Mouse (Mus musculus): ENCODE measurements around the gene Eef1e1. TPM values are rescaled to one million over a fixed set of nuclear protein-coding genes. Genes with fewer than 3 reads are reported as not detected.
A peak's percentile ranks its signal among the peaks of the same experiment; 100 is the strongest.
"Not testable (repeated sequence)": the region's sequence is repeated elsewhere in the genome, so short reads cannot be mapped to it uniquely, and the experiment has no call there.

Gene Eef1e1
- polyA plus RNA-seq, 1 experiment from 2014 or later = 35.5 TPM

DNA sequence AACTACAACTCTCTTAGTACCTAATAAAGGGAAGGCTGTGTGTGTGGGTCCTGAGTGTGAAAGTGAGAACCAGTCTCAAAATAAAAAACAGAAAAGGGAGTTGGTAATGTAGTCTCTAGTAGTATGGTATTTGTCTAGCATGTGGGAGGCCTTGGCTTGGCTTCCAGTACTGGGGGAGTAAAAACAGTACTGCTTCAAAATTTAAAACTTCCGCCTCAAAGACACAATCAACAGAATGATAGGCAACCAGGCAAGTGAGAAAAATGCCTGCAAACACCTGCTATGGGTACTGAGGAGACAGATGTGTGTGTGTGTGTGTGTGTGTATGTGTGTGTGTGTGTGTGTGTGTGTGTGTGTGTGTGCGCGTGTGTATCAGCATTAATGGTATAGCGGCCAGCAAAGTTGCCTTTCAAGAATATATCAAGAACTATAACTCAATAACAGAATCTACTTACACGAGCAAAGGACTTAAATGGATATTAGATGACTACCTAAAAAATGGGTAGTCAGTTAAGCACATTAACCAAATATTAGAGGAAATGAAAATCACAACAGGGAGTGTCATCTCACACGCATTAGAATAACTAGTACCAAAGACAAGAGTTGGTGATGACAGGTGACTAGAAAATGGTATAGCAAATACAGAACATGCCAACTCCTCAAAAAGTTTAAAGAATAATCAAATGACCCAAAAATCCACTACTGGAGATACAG is 25.4 kb downstream of the Eef1e1 start:
- Histone ChIP-seq H3K9me3 (replicated peaks; ENCODE audit: control insufficient read depth, low read length) (no peaks in the 10 kb centered on the region), H3K9ac (ENCODE audit: low read length) (no peak overlapping the region), H3K4me3 (ENCODE audit: low read length) (no peak overlapping the region), H3K27me3 (ENCODE audit: control insufficient read depth, insufficient read depth, low read length) (no peaks in the 10 kb centered on the region), H3K4me1 (ENCODE audit: control insufficient read depth, insufficient read depth, low read length) (peaks cover 6% of the 10 kb centered on the region), H3K36me3 (ENCODE audit: control insufficient read depth, insufficient read depth) (peaks cover 8% of the 10 kb centered on the region), H3K4me2 (ENCODE audit: low read depth, low read length) (peak overlapping the region; percentile 70), H3K27ac (ENCODE audit: low read length) (no peak overlapping the region)
- WGBS = 85% methylated on average over 6 of the region's 6 CpGs
- no peak for ATAC-seq (replicated peaks; ENCODE audit: extremely low read depth, insufficient read depth, low FRiP score)

DNA sequence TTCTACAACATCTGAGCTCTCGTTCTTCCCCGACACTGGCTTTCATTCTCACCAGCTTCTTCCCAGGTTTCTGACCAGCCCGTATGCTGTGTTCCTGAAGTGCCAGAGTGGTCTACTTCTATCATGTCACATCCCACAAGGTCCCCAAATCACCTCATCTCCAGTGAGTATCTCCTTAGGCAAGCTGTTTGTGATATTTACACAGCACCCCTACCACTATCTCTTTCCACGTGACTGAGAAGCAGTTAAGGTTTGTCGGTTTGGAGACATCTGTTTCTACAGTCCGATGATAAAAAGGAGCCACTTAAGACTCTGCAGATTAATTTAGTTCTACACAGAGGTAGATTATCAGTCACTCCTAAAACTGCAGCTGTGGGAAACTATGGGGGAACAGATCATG is 26.3 kb downstream of the Eef1e1 start:
- no peak overlapping the region for H3K4me3 ChIP-seq (ENCODE audit: low read length)
- peaks cover 8% of the 10 kb centered on the region for H3K36me3 ChIP-seq (ENCODE audit: control insufficient read depth, insufficient read depth)
- H3K4me1 ChIP-seq (ENCODE audit: control insufficient read depth, insufficient read depth, low read length) = peaks cover 6% of the 10 kb centered on the region
- H3K27me3 ChIP-seq (ENCODE audit: control insufficient read depth, insufficient read depth, low read length) = no peaks in the 10 kb centered on the region
- no peak for ATAC-seq (replicated peaks; ENCODE audit: extremely low read depth, insufficient read depth, low FRiP score)
- no peaks in the 10 kb centered on the region for H3K9me3 ChIP-seq (replicated peaks; ENCODE audit: control insufficient read depth, low read length)
- no peak overlapping the region for H3K4me2 ChIP-seq (ENCODE audit: low read depth, low read length)
- 65% methylated on average over 6 of the region's 6 CpGs for WGBS
- no peak overlapping the region for H3K9ac ChIP-seq (ENCODE audit: low read length)
- H3K27ac ChIP-seq (ENCODE audit: low read length) = no peak overlapping the region

DNA sequence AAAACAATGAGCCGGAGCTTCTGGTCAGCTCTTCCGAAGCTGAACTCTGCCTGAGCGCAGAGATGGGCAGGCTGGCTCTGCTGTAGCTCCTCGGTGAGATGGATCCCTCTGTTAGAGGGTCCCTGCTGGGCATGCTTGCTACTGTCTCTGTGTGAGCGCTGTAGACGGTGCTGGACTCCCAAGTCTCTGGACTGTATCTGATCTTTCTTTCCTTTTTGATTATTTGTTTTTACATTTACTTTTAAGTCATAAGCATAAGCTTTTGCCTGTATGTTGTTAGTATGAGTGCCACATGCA is 32.7 kb downstream of the Eef1e1 start:
- Histone ChIP-seq H3K4me1 (ENCODE audit: control insufficient read depth, insufficient read depth, low read length) (peaks cover 6% of the 10 kb centered on the region), H3K36me3 (ENCODE audit: control insufficient read depth, insufficient read depth) (peaks cover 8% of the 10 kb centered on the region), H3K9me3 (replicated peaks; ENCODE audit: control insufficient read depth, low read length) (no peaks in the 10 kb centered on the region), H3K27ac (ENCODE audit: low read length) (no peak overlapping the region), H3K4me2 (ENCODE audit: low read depth, low read length) (no peak overlapping the region), H3K27me3 (ENCODE audit: control insufficient read depth, insufficient read depth, low read length) (no peaks in the 10 kb centered on the region), H3K4me3 (ENCODE audit: low read length) (no peak overlapping the region), H3K9ac (ENCODE audit: low read length) (no peak overlapping the region)
- no peak for ATAC-seq (replicated peaks; ENCODE audit: extremely low read depth, insufficient read depth, low FRiP score)
- 33% methylated on average over 6 of the region's 6 CpGs for WGBS

DNA sequence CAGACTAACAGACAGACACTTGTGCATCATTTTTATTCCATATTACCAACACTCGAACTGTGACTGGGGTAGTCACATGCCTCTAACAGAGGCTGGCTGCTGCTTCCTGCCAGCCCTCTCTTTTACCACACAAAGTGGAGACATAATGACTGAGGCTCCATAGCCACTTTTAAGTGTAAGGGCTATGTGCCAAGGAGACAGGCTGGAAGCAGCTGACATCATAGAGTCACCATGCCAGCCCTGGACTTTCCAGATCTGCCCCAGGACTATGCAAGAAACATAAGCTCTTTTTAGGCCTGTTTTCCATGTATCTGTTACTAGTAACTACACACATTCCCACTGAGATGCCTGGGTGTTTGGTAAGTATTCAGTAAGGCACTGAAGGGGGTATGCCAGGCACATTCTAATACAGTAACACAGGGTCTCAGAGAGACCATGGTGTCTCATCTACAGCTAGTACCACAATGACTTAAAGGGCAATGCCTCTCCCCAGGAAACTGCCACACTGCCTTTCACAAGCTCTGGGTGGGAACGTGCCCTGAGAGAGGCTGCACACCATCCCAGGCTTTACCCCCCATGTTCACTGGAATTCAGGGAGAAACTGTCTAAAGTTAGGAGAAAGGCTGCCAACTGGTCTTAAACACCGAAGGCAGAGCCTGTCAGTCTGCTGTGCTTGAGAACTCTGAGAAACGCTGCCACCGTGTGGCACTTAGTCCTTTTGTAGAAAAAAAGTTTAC is 33.2 kb downstream of the Eef1e1 start:
- WGBS = 24% methylated on average over 5 of the region's 5 CpGs
- Histone ChIP-seq H3K27me3 (ENCODE audit: control insufficient read depth, insufficient read depth, low read length) (no peaks in the 10 kb centered on the region), H3K9me3 (replicated peaks; ENCODE audit: control insufficient read depth, low read length) (no peaks in the 10 kb centered on the region), H3K9ac (ENCODE audit: low read length) (no peak overlapping the region), H3K36me3 (ENCODE audit: control insufficient read depth, insufficient read depth) (peaks cover 8% of the 10 kb centered on the region), H3K27ac (ENCODE audit: low read length) (peak overlapping the region; percentile 32; the same call in 1 of the 2 replicates), H3K4me1 (ENCODE audit: control insufficient read depth, insufficient read depth, low read length) (peaks cover 6% of the 10 kb centered on the region), H3K4me3 (ENCODE audit: low read length) (no peak overlapping the region), H3K4me2 (ENCODE audit: low read depth, low read length) (no peak overlapping the region)
- no peak for ATAC-seq (replicated peaks; ENCODE audit: extremely low read depth, insufficient read depth, low FRiP score)

DNA sequence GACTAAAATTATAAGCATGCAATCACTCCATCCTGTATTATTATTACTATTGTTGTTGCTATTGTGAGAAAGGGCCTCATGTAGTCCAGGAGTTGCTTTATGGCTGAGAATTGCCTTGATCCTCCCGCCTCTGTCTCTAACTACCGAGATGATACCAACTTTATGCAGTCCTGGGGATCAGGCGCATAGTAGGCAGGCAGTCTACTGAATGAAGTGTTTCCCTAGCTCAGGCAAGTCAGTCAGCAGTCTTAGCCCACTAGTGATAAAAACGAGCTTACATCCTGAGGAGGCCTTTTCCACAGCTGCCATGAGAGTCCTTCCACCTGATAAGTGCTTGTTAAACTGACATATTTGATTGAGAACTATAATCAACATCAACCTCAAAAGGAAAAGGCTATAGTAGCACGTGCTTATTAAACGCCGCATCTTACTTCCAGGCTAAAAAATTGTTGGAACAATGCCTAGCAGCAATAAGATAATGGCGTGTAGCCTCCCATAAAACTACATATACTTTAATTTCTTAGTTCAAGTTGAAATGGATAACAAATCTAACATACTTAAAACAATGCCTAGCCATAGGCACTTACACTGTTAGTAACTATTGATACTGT is 34.5 kb downstream of the Eef1e1 start:
- H3K27me3 ChIP-seq (ENCODE audit: control insufficient read depth, insufficient read depth, low read length) = no peaks in the 10 kb centered on the region
- H3K27ac ChIP-seq (ENCODE audit: low read length) = no peak overlapping the region
- ATAC-seq (replicated peaks; ENCODE audit: extremely low read depth, insufficient read depth, low FRiP score) = no peak
- no peaks in the 10 kb centered on the region for H3K9me3 ChIP-seq (replicated peaks; ENCODE audit: control insufficient read depth, low read length)
- no peak overlapping the region for H3K4me3 ChIP-seq (ENCODE audit: low read length)
- H3K4me2 ChIP-seq (ENCODE audit: low read depth, low read length) = no peak overlapping the region
- 73% methylated on average over 8 of the region's 8 CpGs for WGBS
- H3K9ac ChIP-seq (ENCODE audit: low read length) = no peak overlapping the region
- peaks cover 2% of the 10 kb centered on the region; the same call in 1 of the 2 replicates for H3K36me3 ChIP-seq (ENCODE audit: control insufficient read depth, insufficient read depth)
- H3K4me1 ChIP-seq (ENCODE audit: control insufficient read depth, insufficient read depth, low read length) = peaks cover 6% of the 10 kb centered on the region

DNA sequence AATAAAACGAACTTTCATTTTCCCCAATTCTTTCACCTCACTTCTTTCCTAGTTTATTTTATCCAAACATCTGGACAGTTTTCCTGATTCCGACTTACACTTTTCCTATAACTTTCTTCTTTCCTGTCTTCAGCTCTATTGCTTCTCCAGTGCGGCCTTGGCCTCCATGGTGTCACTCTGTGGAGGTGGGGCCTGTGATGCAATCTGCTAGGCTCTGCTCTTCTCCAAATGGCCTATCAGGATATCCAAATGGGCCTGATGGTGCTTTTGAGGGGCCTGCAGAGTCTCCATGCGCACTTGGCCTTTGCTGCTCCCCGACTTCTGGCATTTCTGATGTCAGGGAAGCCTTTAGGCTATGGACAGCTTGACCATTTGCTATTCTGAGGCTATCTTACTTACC is 35.6 kb downstream of the Eef1e1 start:
- no peak for ATAC-seq (replicated peaks; ENCODE audit: extremely low read depth, insufficient read depth, low FRiP score)
- Histone ChIP-seq H3K4me3 (ENCODE audit: low read length) (no peak overlapping the region), H3K4me1 (ENCODE audit: control insufficient read depth, insufficient read depth, low read length) (peaks cover 6% of the 10 kb centered on the region), H3K4me2 (ENCODE audit: low read depth, low read length) (no peak overlapping the region), H3K27me3 (ENCODE audit: control insufficient read depth, insufficient read depth, low read length) (no peaks in the 10 kb centered on the region), H3K27ac (ENCODE audit: low read length) (no peak overlapping the region), H3K36me3 (ENCODE audit: control insufficient read depth, insufficient read depth) (peaks cover 2% of the 10 kb centered on the region; the same call in 1 of the 2 replicates), H3K9ac (ENCODE audit: low read length) (no peak overlapping the region), H3K9me3 (replicated peaks; ENCODE audit: control insufficient read depth, low read length) (no peaks in the 10 kb centered on the region)
- 86% methylated on average over 5 of the region's 5 CpGs for WGBS

DNA sequence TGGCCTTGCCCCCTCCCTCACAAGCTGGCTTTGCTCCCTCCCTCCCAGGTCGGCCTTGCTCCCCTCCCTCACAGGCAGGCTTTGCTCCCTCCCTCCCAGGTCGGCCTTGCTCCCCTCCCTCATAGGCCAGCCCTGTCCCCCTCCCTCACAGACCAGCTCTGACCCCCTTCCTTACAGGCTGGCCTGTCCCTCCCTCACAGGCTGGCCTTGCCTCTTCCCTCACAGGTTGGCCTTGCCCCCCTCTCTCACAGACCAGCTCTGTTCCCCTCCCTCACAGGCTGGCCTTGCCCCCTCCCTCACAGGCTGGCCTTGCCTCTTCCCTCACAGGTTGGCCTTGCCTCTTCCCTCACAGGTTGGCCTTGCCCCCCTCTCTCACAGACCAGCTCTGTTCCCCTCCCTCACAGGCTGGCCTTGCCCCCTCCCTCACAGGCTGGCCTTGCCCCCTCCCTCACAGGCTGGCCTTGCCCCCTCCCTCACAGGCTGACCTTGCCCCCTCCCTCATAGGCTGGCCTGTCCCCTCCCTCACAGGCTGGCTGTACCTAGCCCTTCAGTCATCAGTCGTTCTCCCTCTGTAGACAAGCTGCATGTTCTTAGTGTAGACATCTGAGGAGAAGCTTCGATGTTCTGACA is 40.7 kb downstream of the Eef1e1 start:
- H3K9ac ChIP-seq (ENCODE audit: low read length); H3K27me3 ChIP-seq (ENCODE audit: control insufficient read depth, insufficient read depth, low read length); H3K27ac ChIP-seq (ENCODE audit: low read length); ATAC-seq (replicated peaks; ENCODE audit: extremely low read depth, insufficient read depth, low FRiP score); H3K4me1 ChIP-seq (ENCODE audit: control insufficient read depth, insufficient read depth, low read length); H3K4me2 ChIP-seq (ENCODE audit: low read depth, low read length); H3K36me3 ChIP-seq (ENCODE audit: control insufficient read depth, insufficient read depth); H3K4me3 ChIP-seq (ENCODE audit: low read length); H3K9me3 ChIP-seq (replicated peaks; ENCODE audit: control insufficient read depth, low read length): not testable (repeated sequence)
- WGBS = 47% methylated on average over 4 of the region's 4 CpGs

DNA sequence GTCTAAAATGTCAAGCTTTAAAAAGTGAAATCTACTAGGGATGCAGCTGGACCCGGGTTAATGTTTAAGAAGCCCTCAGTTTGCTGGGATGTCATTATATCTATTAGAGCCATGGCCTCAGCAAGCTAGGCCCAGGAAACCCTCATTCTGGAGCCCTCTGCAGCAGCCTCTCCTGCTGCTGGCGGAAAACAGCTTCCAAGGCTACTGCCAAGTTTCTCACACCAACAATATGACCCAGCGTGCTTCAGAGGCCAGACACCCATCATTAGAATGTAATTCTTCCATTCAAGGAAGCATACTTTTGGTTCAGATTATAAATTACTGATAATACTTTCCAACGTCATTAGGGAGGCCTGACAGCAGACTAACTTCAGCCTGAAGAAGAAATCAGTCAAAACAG is 42.0 kb downstream of the Eef1e1 start:
- Histone ChIP-seq H3K27ac (ENCODE audit: low read length) (no peak overlapping the region), H3K36me3 (ENCODE audit: control insufficient read depth, insufficient read depth) (peaks cover 9% of the 10 kb centered on the region), H3K4me3 (ENCODE audit: low read length) (no peak overlapping the region), H3K27me3 (ENCODE audit: control insufficient read depth, insufficient read depth, low read length) (no peaks in the 10 kb centered on the region), H3K9ac (ENCODE audit: low read length) (no peak overlapping the region), H3K4me2 (ENCODE audit: low read depth, low read length) (no peak overlapping the region), H3K4me1 (ENCODE audit: control insufficient read depth, insufficient read depth, low read length) (peaks cover 3% of the 10 kb centered on the region; the same call in 1 of the 2 replicates), H3K9me3 (replicated peaks; ENCODE audit: control insufficient read depth, low read length) (peaks cover 4% of the 10 kb centered on the region)
- 58% methylated on average over 4 of the region's 4 CpGs for WGBS
- ATAC-seq (replicated peaks; ENCODE audit: extremely low read depth, insufficient read depth, low FRiP score) = no peak

DNA sequence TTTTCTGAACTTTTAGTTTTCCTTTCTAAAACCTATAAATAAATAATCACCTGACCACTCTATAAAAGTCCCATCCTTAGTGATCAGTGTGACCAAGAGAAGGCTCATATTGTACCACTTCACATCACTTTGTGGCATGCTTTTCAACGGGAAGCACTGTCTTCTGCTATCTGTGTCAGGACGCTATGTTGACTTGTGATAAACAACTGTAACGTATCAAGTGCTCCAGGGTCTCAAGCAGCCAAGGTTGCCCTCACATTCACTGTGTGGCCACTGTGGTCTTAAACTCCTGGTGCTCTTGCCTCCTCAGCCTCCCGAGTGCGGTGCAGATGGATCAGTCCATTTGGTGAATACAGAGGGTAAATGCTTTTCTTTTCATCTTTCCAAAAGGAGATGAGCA is 43.2 kb downstream of the Eef1e1 start:
- no peak overlapping the region for H3K9ac ChIP-seq (ENCODE audit: low read length)
- WGBS = 55% methylated on average over 5 of the region's 5 CpGs
- H3K27me3 ChIP-seq (ENCODE audit: control insufficient read depth, insufficient read depth, low read length) = no peaks in the 10 kb centered on the region
- H3K27ac ChIP-seq (ENCODE audit: low read length) = no peak overlapping the region
- H3K4me2 ChIP-seq (ENCODE audit: low read depth, low read length) = no peak overlapping the region
- H3K4me1 ChIP-seq (ENCODE audit: control insufficient read depth, insufficient read depth, low read length) = peaks cover 4% of the 10 kb centered on the region
- no peak for ATAC-seq (replicated peaks; ENCODE audit: extremely low read depth, insufficient read depth, low FRiP score)
- peaks cover 9% of the 10 kb centered on the region for H3K36me3 ChIP-seq (ENCODE audit: control insufficient read depth, insufficient read depth)
- peaks cover 4% of the 10 kb centered on the region for H3K9me3 ChIP-seq (replicated peaks; ENCODE audit: control insufficient read depth, low read length)
- no peak overlapping the region for H3K4me3 ChIP-seq (ENCODE audit: low read length)

Measured in heart, embryonic 16.5 days (tissue).